Mouse (Mus musculus) layer of hippocampus, adult 2 months (tissue): ENCODE measurements around the gene Chst10. TPM values are rescaled to one million over a fixed set of nuclear protein-coding genes. Genes with fewer than 3 reads are reported as not detected.

Source experiments
- DNase-seq, 2 experiments: peaks; one replicate each; pipeline ENCODE4 v3.0.0; 2022; ENCODE audit warnings: low spot score in 2 of 2
- H3K27ac ChIP-seq: fragments of 200-600 bp; 2 replicates; pipeline ENCODE4 v1.8.1; 2022
- H3K4me3 ChIP-seq: fragments of 200-600 bp; 2 replicates; pipeline ENCODE4 v1.8.1; 2022; ENCODE audit warnings: mild to moderate bottlenecking
- CTCF ChIP-seq: fragments of 200-600 bp; conservative IDR thresholded peaks from 2 replicates; pipeline ENCODE4 v1.8.1; 2022; ENCODE audit warnings: antibody characterized with exemption, mild to moderate bottlenecking, moderate library complexity
- total RNA-seq, 2 experiments: library from RNA; stranded (reverse); gene quantifications; 2 replicates each; pipeline ENCODE4 v1.2.3; 2021

Chst10 gene
- total RNA-seq, 2 experiments from 2014 or later: 52.6 to 56.3 TPM

- peak in 1 of 2 experiments; percentile 28 for DNase-seq
- no peak for TF ChIP-seq CTCF
- no peak overlapping the region for H3K4me3 ChIP-seq
- no peak overlapping the region for H3K27ac ChIP-seq
These were observed 73.0 kb downstream of the Chst10 start for GRCm38 (mm10) chr1:38824926-38825325.

GRCm38 (mm10) chr1:38823851-38824250 lies 74.1 kb downstream of the Chst10 start:
- TF ChIP-seq CTCF: no peak
- Histone ChIP-seq H3K27ac (no peak overlapping the region), H3K4me3 (no peak overlapping the region)
- no peak for DNase-seq

DNA sequence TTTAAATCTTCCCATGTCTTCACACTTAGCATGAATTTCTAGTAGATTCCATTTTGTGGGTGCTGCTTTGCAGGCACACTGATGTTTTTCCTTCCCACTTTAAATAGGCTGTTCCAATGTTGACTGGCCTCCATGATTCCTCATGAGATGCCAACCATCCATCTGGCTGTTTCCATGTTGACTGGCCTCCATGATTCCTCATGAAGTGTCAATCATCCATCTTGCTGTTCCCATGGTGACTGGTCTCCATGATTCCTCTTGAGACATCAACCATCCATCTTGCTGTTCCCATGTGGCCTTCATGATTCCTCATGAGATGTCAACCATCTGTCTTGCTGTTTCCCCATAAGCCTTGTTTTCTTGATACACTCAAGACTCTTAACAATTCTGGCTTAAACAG lies 78.3 kb downstream of the Chst10 start:
- no peak overlapping the region for H3K27ac ChIP-seq
- no peak for DNase-seq
- TF ChIP-seq CTCF: no peak

GRCm38 (mm10) chr1:38817671-38818070 lies 80.3 kb downstream of the Chst10 start:
- H3K4me3 ChIP-seq: no peak overlapping the region
- TF ChIP-seq CTCF: no peak
- no peak overlapping the region for H3K27ac ChIP-seq
- no peak for DNase-seq

More for the DNA sequence above, 78.3 kb downstream of the Chst10 start:
- no peak overlapping the region for H3K4me3 ChIP-seq

DNA sequence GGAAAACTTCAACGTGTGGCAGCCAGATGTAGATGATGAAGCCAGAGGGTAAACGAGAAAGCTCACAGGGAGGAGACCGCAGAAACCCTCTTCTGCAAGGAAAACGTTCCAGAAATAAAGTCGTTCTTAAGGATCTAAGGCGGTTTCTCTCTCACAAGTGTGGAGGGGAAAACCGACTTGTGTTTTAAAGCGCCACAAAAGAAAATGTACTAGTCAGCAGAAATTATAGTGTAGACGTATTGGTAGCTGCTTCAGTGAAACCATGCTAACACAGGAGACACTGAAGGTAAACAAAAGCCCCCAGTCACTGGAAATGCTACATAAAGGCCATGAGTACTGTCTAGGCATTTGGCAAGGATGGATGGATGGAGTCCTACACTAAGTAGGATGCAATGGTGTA lies 80.7 kb downstream of the Chst10 start:
- TF ChIP-seq CTCF: no peak
- Histone ChIP-seq H3K4me3 (no peak overlapping the region), H3K27ac (no peak overlapping the region)
- DNase-seq: no peak

- TF ChIP-seq CTCF: no peak
- no peak for DNase-seq
- Histone ChIP-seq H3K27ac (no peak overlapping the region), H3K4me3 (no peak overlapping the region)
These were observed 81.7 kb downstream of the Chst10 start for GRCm38 (mm10) chr1:38816306-38816705.

Other genes with a start within 250 kb of the Chst10 start
- gene Aff3, start 233.2 kb downstream of the Chst10 start, total RNA-seq: 100 to 1,000 TPM; 108 to 117 TPM
- 100 to 1,000 TPM; 106 to 109 TPM for gene Lonrf2, start 61.5 kb downstream of the Chst10 start, total RNA-seq
- gene Nms, start 41.0 kb upstream of the Chst10 start, total RNA-seq: not detected
- 10 to 100 TPM; 36.3 TPM for gene Pdcl3, start 87.4 kb upstream of the Chst10 start, total RNA-seq